Mouse (Mus musculus): ENCODE measurements around the gene Tuba3a. TPM values are rescaled to one million over a fixed set of nuclear protein-coding genes. Genes with fewer than 3 reads are reported as not detected.
"Not testable (repeated sequence)": the region's sequence is repeated elsewhere in the genome, so short reads cannot be mapped to it uniquely, and the experiment has no call there.

Gene Tuba3a
- total and polyA plus RNA-seq, 3 experiments: not detected

GRCm38 (mm10) chr6:125284751-125285150 is 1.1 kb downstream of the Tuba3a start:
- dilution Hi-C loops (cut with MboI; ENCODE audit: extremely low pct_ligation_motif_present, extremely low pct_unique_long_range_greater_than_20kb, low sequenced_read_pairs): no loop called here
- Histone ChIP-seq H3K27me3 (replicated peaks) (peaks cover 49% of the 10 kb centered on the region), H3K9ac (ENCODE audit: insufficient read depth, low read depth) (no peak overlapping the region), H3K79me2 (replicated peaks; ENCODE audit: control insufficient read depth, extremely low read depth, insufficient read depth, poor library complexity, severe bottlenecking) (no peaks in the 10 kb centered on the region), H3K4me1 (ENCODE audit: control insufficient read depth in 1 of 2, insufficient read depth in 2 of 2) (peaks cover 0 to 3% of the 10 kb centered on the region in 2 experiments; a peak in 2 of 4 replicates), H3K27ac (ENCODE audit: insufficient read depth, low read depth) (no peak overlapping the region), H3K9me3 (replicated peaks; ENCODE audit: low read length) (peaks cover 12% of the 10 kb centered on the region), H3K4me2 (ENCODE audit: insufficient read depth, low read depth, poor library complexity, severe bottlenecking) (no peak overlapping the region), H3K4me3 (replicated peaks in 1 of 3; ENCODE audit: low read depth in 2 of 3, low read length in 2 of 3, poor library complexity in 1 of 3) (no peak overlapping the region), H3K36me3 (replicated peaks in 1 of 2; ENCODE audit: control insufficient read depth in 1 of 2, insufficient read depth in 1 of 2, low read length in 1 of 2) (no peaks in the 10 kb centered on the region)
- in situ Hi-C loops (cut with MboI; ENCODE audit: low pct_ligation_motif_present, low pct_unique_long_range_greater_than_20kb, low sequenced_read_pairs): no loop called here
- no peak for TF ChIP-seq SIN3A (IDR thresholded peaks at IDR 0.05; ENCODE audit: low read length)
- no peak for TF ChIP-seq MYC (IDR thresholded peaks at IDR 0.05; ENCODE audit: low read depth, low read length)
- no peak for TF ChIP-seq USF1 (IDR thresholded peaks at IDR 0.05; ENCODE audit: low read depth, low read length)
- no peak for TF ChIP-seq ZNF384 (IDR thresholded peaks at IDR 0.05; ENCODE audit: low read depth, low read length)
- DNase-seq (ENCODE audit: extremely low read depth): no peak

GRCm38 (mm10) chr6:125284250-125284649 is 1.6 kb downstream of the Tuba3a start:
- no peaks in the 10 kb centered on the region for H3K36me3 ChIP-seq (replicated peaks in 1 of 2; ENCODE audit: control insufficient read depth in 1 of 2, insufficient read depth in 1 of 2, low read length in 1 of 2)
- TF ChIP-seq EP300 (IDR thresholded peaks at IDR 0.05; ENCODE audit: low read length): no peak
- TF ChIP-seq NRF1 (IDR thresholded peaks at IDR 0.05; ENCODE audit: low read depth, low read length): no peak
- TF ChIP-seq ELF1 (IDR thresholded peaks at IDR 0.05; ENCODE audit: low read depth, low read length): no peak
- no peak for TF ChIP-seq GABPA (IDR thresholded peaks at IDR 0.05; ENCODE audit: insufficient replicate concordance, low read depth, low read length)
- no peak for TF ChIP-seq PAX5 (IDR thresholded peaks at IDR 0.05; ENCODE audit: low read length)
- TF ChIP-seq RAD21 (IDR thresholded peaks at IDR 0.05; ENCODE audit: low read depth, low read length): no peak
- no peak for TF ChIP-seq CHD2 (IDR thresholded peaks at IDR 0.05; ENCODE audit: low read length)
- TF ChIP-seq IRF4 (IDR thresholded peaks at IDR 0.05; ENCODE audit: low read depth, low read length): no peak
- no peak for TF ChIP-seq MAX (IDR thresholded peaks at IDR 0.05; ENCODE audit: low read length)
- no peak overlapping the region for H3K9ac ChIP-seq (ENCODE audit: insufficient read depth, low read depth)
- no peak overlapping the region for H3K4me2 ChIP-seq (ENCODE audit: insufficient read depth, low read depth, poor library complexity, severe bottlenecking)
- no peak overlapping the region for H3K4me3 ChIP-seq (replicated peaks in 1 of 3; ENCODE audit: low read depth in 2 of 3, low read length in 2 of 3, poor library complexity in 1 of 3)
- in situ Hi-C loops (cut with MboI; ENCODE audit: low pct_ligation_motif_present, low pct_unique_long_range_greater_than_20kb, low sequenced_read_pairs) (no loop called here), dilution Hi-C loops (cut with MboI; ENCODE audit: extremely low pct_ligation_motif_present, extremely low pct_unique_long_range_greater_than_20kb, low sequenced_read_pairs) (no loop called here)
- H3K27me3 ChIP-seq (replicated peaks): peaks cover 44% of the 10 kb centered on the region
- peaks cover 0 to 6% of the 10 kb centered on the region in 2 experiments; a peak in 2 of 4 replicates for H3K4me1 ChIP-seq (ENCODE audit: control insufficient read depth in 1 of 2, insufficient read depth in 2 of 2)
- peaks cover 12% of the 10 kb centered on the region for H3K9me3 ChIP-seq (replicated peaks; ENCODE audit: low read length)
- DNase-seq (ENCODE audit: extremely low read depth): no peak
- no peak overlapping the region for H3K27ac ChIP-seq (ENCODE audit: insufficient read depth, low read depth)
- H3K79me2 ChIP-seq (replicated peaks; ENCODE audit: control insufficient read depth, extremely low read depth, insufficient read depth, poor library complexity, severe bottlenecking): no peaks in the 10 kb centered on the region

GRCm38 (mm10) chr6:125282721-125283120 is 3.1 kb downstream of the Tuba3a start:
- H3K27ac ChIP-seq (ENCODE audit: insufficient read depth, low read depth); H3K9ac ChIP-seq (ENCODE audit: insufficient read depth, low read depth); H3K4me3 ChIP-seq (replicated peaks in 1 of 3; ENCODE audit: low read depth in 2 of 3, low read length in 2 of 3, poor library complexity in 1 of 3); H3K79me2 ChIP-seq (replicated peaks; ENCODE audit: control insufficient read depth, extremely low read depth, insufficient read depth, poor library complexity, severe bottlenecking); H3K4me1 ChIP-seq (ENCODE audit: control insufficient read depth in 1 of 2, insufficient read depth in 2 of 2); DNase-seq (ENCODE audit: extremely low read depth); H3K36me3 ChIP-seq (replicated peaks in 1 of 2; ENCODE audit: control insufficient read depth in 1 of 2, insufficient read depth in 1 of 2, low read length in 1 of 2); in situ Hi-C loops (cut with MboI; ENCODE audit: low pct_ligation_motif_present, low pct_unique_long_range_greater_than_20kb, low sequenced_read_pairs); H3K4me2 ChIP-seq (ENCODE audit: insufficient read depth, low read depth, poor library complexity, severe bottlenecking); dilution Hi-C loops (cut with MboI; ENCODE audit: extremely low pct_ligation_motif_present, extremely low pct_unique_long_range_greater_than_20kb, low sequenced_read_pairs): not testable (repeated sequence)
- H3K27me3 ChIP-seq (replicated peaks): peaks cover 30% of the 10 kb centered on the region
- H3K9me3 ChIP-seq (replicated peaks; ENCODE audit: low read length): peaks cover 12% of the 10 kb centered on the region

Measured in CH12.LX (cell line).